In the genomic region with DNA sequence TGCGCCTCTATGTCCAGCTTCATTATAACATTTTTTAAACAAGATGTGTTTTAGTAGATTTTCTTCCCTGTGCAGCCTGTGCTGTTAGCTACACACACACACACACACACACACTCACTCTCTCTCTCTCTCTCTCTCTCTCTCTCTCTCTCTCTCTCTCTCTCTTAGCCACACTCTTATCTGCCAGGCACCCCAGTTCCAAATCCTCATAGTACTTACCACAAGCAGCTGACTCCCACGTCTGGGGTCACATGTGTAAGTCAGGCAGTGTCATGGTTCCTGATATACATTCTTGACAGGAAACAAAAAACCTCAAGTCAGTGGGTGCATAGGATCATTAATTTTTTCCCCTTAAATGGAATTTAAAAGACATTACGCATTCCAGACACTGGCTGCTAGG, we compare ENCODE assay signal across 15 mouse cellular contexts. TPM values are rescaled to one million over a fixed set of nuclear protein-coding genes. Genes with fewer than 3 reads are reported as not detected.
DNase-seq lines count a peak whose midpoint lies in the region; ATAC-seq and TF ChIP-seq lines count a peak whose summit lies in the region.
"Had no signal": no experiment of that assay in that cellular context is flagged by ENCODE, and none has a peak within 500 bp of the region (broad histone marks: within the 10 kb centered on the region; RNA-seq: fewer than 3 reads in every experiment).

No protein-coding gene starts in this region.

- H3K4me1 ChIP-seq in hindbrain, postnatal 0 days (ENCODE audit: insufficient read depth, low read length): 0 out of 2 replicates have a peak, but pooled peaks cover 8% of the 10 kb centered on the region
- peaks cover 42% of the 10 kb centered on the region for H3K4me1 ChIP-seq in heart, embryonic 12.5 days (replicated peaks)
- H3K4me1 ChIP-seq: stomach, embryonic 15.5 days had no signal

- H3K9me3 ChIP-seq in hindbrain, postnatal 0 days (ENCODE audit: low read length): no peaks in the 10 kb centered on the region
- no peaks in the 10 kb centered on the region for H3K9me3 ChIP-seq in heart, embryonic 12.5 days (replicated peaks)
- H3K9me3 ChIP-seq: stomach, embryonic 15.5 days had no signal

- no peak overlapping the region for H3K9ac ChIP-seq in hindbrain, postnatal 0 days (replicated peaks; ENCODE audit: low read length)
- H3K9ac ChIP-seq in heart, embryonic 12.5 days: no peak overlapping the region
- H3K9ac ChIP-seq: hindbrain, embryonic 14.5 days; liver, embryonic 14.5 days; stomach, embryonic 15.5 days had no signal

- no peak overlapping the region for H3K4me2 ChIP-seq in hindbrain, postnatal 0 days (ENCODE audit: low read depth, low read length)
- H3K4me2 ChIP-seq in heart, embryonic 12.5 days: no peak overlapping the region
- H3K4me2 ChIP-seq: hindbrain, embryonic 14.5 days; stomach, embryonic 15.5 days had no signal

- H3K79me2 ChIP-seq in macrophage (ENCODE audit: inconsistent target): peaks cover 17% of the 10 kb centered on the region; the same call in 1 of the 2 replicates

- intact Hi-C loops in gastrocnemius, adult 2 months (cut with DNase I): no loop called here
- intact Hi-C loops in gastrocnemius, postnatal 36 days (cut with DNase I): no loop called here

- H3K27ac ChIP-seq in gastrocnemius, adult 2 months: 0 out of 2 replicates have a peak overlapping the region, but pooled peaks have one; percentile 70
- H3K27ac ChIP-seq in macrophage: peak overlapping the region; percentile 64
- H3K27ac ChIP-seq in hindbrain, postnatal 0 days: no peak overlapping the region
- no peak overlapping the region for H3K27ac ChIP-seq in heart, embryonic 12.5 days (ENCODE audit: poor library complexity, severe bottlenecking)
- H3K27ac ChIP-seq: hindbrain, embryonic 14.5 days; left cerebral cortex, adult 2 months; liver, embryonic 14.5 days; stomach, embryonic 15.5 days had no signal

- 57% methylated on average over 3 of the region's 3 CpGs for WGBS in macrophage (ENCODE audit: missing documents)
- 87% methylated on average over 3 of the region's 3 CpGs for WGBS in hindbrain, postnatal 0 days
- 66% methylated on average over 3 of the region's 3 CpGs for WGBS in heart, embryonic 12.5 days

- ATAC-seq in hindbrain, postnatal 0 days: no peak
- ATAC-seq in heart, embryonic 12.5 days (ENCODE audit: insufficient number of reproducible peaks, low FRiP score): no peak

- no peak overlapping the region for H3K4me3 ChIP-seq in gastrocnemius, adult 2 months
- no peak overlapping the region for H3K4me3 ChIP-seq in macrophage (ENCODE audit: inconsistent target)
- no peak overlapping the region for H3K4me3 ChIP-seq in hindbrain, postnatal 0 days (ENCODE audit: low read length)
- no peak overlapping the region for H3K4me3 ChIP-seq in heart, embryonic 12.5 days
- H3K4me3 ChIP-seq: left cerebral cortex, adult 2 months; stomach, embryonic 15.5 days had no signal

- H3K27me3 ChIP-seq in hindbrain, postnatal 0 days (ENCODE audit: insufficient read depth, low read length): no peaks in the 10 kb centered on the region
- H3K27me3 ChIP-seq in heart, embryonic 12.5 days (replicated peaks): no peaks in the 10 kb centered on the region
- H3K27me3 ChIP-seq: stomach, embryonic 15.5 days had no signal

- DNase-seq in gastrocnemius, adult 2 months: no peak
- DNase-seq in gastrocnemius, postnatal 36 days: no peak
- DNase-seq in 416B (ENCODE audit: low read depth): peak; percentile 93
- DNase-seq in T-cell, adult 2 months (ENCODE audit: low spot score): peak; percentile 62
- DNase-seq in hindbrain, postnatal 0 days (ENCODE audit: low spot score): no peak
- no peak for DNase-seq in urinary bladder, postnatal 14 days (ENCODE audit: low spot score)
- DNase-seq: adrenal gland, postnatal 36 days; cerebellum, postnatal 10 days; kidney, adult 2 months had no signal

- no peak for TF ChIP-seq CTCF in gastrocnemius, adult 2 months (IDR thresholded peaks at IDR 0.05)
- TF ChIP-seq CTCF in hindbrain, postnatal 0 days (IDR thresholded peaks at IDR 0.05; ENCODE audit: low read depth): no peak

- H3K36me3 ChIP-seq in macrophage (ENCODE audit: inconsistent target): peaks cover 5% of the 10 kb centered on the region; the same call in 1 of the 2 replicates
- peaks cover 30% of the 10 kb centered on the region for H3K36me3 ChIP-seq in hindbrain, postnatal 0 days (ENCODE audit: insufficient read depth, low read length)
- H3K36me3 ChIP-seq in heart, embryonic 12.5 days: peaks cover 65% of the 10 kb centered on the region

RNA-seq across cellular contexts. Expression of a gene that starts 16.9 kb away (rescaled TPM):
- 10 to 100 TPM; 27.8 to 31.3 TPM for total RNA-seq in gastrocnemius, adult 2 months (2021)
- total RNA-seq in gastrocnemius, postnatal 36 days (2021): 10 to 100 TPM; 28.1 to 34.1 TPM
- 100 to 1,000 TPM in 1 of 26 experiments, 10 to 100 TPM in 25; 36.7 to 102 (median 78.7) TPM for total RNA-seq in macrophage (2018; cell fraction: chromatin; rRNA removed)
- total RNA-seq in macrophage (2018; cell fraction: cytosol; rRNA removed): 100 to 1,000 TPM in 4 of 26 experiments, 10 to 100 TPM in 22; 56.1 to 106 (median 81.4) TPM
- total RNA-seq in macrophage (2018; cell fraction: nucleus; rRNA removed): 100 to 1,000 TPM in 2 of 26 experiments, 10 to 100 TPM in 24; 53.5 to 105 (median 79.1) TPM
- 63.1 to 68.1 TPM (median 64.7 TPM) in 3 replicates for polyA plus RNA-seq in macrophage (2018)
- total RNA-seq in hindbrain, postnatal 0 days (2014; rRNA removed): 24.9 and 32.3 TPM in 2 replicates
- polyA plus RNA-seq in hindbrain, postnatal 0 days (2015; fragmentation: Nextera tagmentation; extraction: Ambion mirVana): 78.5 and 82.9 TPM in 2 replicates
- polyA plus RNA-seq in heart, embryonic 12.5 days (2016; fragmentation: Nextera tagmentation; extraction: Ambion mirVana): 164 and 167 TPM in 2 replicates

RNA-seq across cellular contexts. Expression of a gene that starts 46.4 kb away (rescaled TPM):
- 1 to 10 TPM; 1.2 to 2.2 TPM for total RNA-seq in gastrocnemius, adult 2 months (2021)
- total RNA-seq in gastrocnemius, postnatal 36 days (2021): 1 to 10 TPM; 2.2 to 2.6 TPM
- 10 to 100 TPM in 21 of 26 experiments, 1 to 10 TPM in 5; 3.2 to 17.5 (median 11.2) TPM for total RNA-seq in macrophage (2018; cell fraction: chromatin; rRNA removed)
- total RNA-seq in macrophage (2018; cell fraction: cytosol; rRNA removed): 1 to 10 TPM; 1.2 to 3.2 (median 2.2) TPM
- 10 to 100 TPM in 10 of 26 experiments, 1 to 10 TPM in 16; 2.9 to 20.7 (median 7.8) TPM for total RNA-seq in macrophage (2018; cell fraction: nucleus; rRNA removed)
- 1.1 to 4.3 TPM (median 1.8 TPM) in 3 replicates for polyA plus RNA-seq in macrophage (2018)
- 32.7 and 35.0 TPM in 2 replicates for total RNA-seq in hindbrain, postnatal 0 days (2014; rRNA removed)
- polyA plus RNA-seq in hindbrain, postnatal 0 days (2015; fragmentation: Nextera tagmentation; extraction: Ambion mirVana): 32.9 and 33.0 TPM in 2 replicates
- 6.8 and 7.4 TPM in 2 replicates for polyA plus RNA-seq in heart, embryonic 12.5 days (2016; fragmentation: Nextera tagmentation; extraction: Ambion mirVana)

RNA-seq across cellular contexts. Expression of a gene that starts 49.4 kb away (rescaled TPM):
- total RNA-seq in gastrocnemius, adult 2 months (2021): 10 to 100 TPM; 22.0 to 24.0 TPM
- total RNA-seq in gastrocnemius, postnatal 36 days (2021): 10 to 100 TPM; 20.3 to 22.7 TPM
- total RNA-seq in macrophage (2018; cell fraction: chromatin; rRNA removed): 100 to 1,000 TPM in 23 of 26 experiments, 10 to 100 TPM in 3; 43.8 to 854 (median 239) TPM
- total RNA-seq in macrophage (2018; cell fraction: cytosol; rRNA removed): 100 to 1,000 TPM in 21 of 26 experiments, 10 to 100 TPM in 5; 61.2 to 599 (median 214) TPM
- 100 to 1,000 TPM in 23 of 26 experiments, 10 to 100 TPM in 3; 42.1 to 649 (median 369) TPM for total RNA-seq in macrophage (2018; cell fraction: nucleus; rRNA removed)
- polyA plus RNA-seq in macrophage (2018): 46.8 to 75.4 TPM (median 72.8 TPM) in 3 replicates
- total RNA-seq in hindbrain, postnatal 0 days (2014; rRNA removed): 141 and 156 TPM in 2 replicates
- 29.9 and 31.8 TPM in 2 replicates for polyA plus RNA-seq in hindbrain, postnatal 0 days (2015; fragmentation: Nextera tagmentation; extraction: Ambion mirVana)
- 8.1 and 8.2 TPM in 2 replicates for polyA plus RNA-seq in heart, embryonic 12.5 days (2016; fragmentation: Nextera tagmentation; extraction: Ambion mirVana)

Comparison
In these comparisons a context has a peak if more than half of its experiments do, and no peak if none do; other contexts are left out.
1. DNase-seq: peak in 416B (single experiment) and T-cell, adult 2 months (single experiment); none in gastrocnemius, adult 2 months (single experiment), gastrocnemius, postnatal 36 days (0 of 2), hindbrain, postnatal 0 days (single experiment) and urinary bladder, postnatal 14 days (single experiment).
2. H3K27ac ChIP-seq: peak in gastrocnemius, adult 2 months (single experiment) and macrophage (single experiment); none in hindbrain, postnatal 0 days (single experiment) and heart, embryonic 12.5 days (single experiment).